Mouse (Mus musculus): ENCODE results near the gene Stx7.

DNA sequence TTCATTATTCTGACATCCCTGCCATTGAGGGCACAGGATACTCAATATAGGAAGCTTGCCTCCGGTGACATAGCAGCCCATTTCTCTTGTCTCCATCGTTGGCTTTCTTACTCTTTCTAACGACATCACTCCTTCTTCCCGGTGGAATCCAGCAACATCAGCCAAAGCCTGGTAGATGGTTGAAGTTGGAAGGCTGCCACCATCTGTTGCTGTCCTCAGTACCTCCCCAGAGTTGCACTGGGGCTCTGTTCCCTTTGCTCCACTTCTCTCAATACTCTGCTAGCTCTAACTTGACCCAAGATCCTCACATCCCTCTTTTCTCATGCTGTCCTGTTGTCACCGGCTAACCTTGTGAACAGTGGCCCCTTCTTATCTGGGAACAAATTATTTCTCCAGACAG lies 71.8 kb downstream of the Stx7 start:
- TF ChIP-seq CTCF (IDR thresholded peaks at IDR 0.05; ENCODE audit: low read depth, low read length) (no peak), POLR2A (IDR thresholded peaks at IDR 0.05; ENCODE audit: borderline replicate concordance, low read depth, low read length) (no peak)

All from bone marrow macrophage, adult 2 months (primary cell).